In the genomic region with DNA sequence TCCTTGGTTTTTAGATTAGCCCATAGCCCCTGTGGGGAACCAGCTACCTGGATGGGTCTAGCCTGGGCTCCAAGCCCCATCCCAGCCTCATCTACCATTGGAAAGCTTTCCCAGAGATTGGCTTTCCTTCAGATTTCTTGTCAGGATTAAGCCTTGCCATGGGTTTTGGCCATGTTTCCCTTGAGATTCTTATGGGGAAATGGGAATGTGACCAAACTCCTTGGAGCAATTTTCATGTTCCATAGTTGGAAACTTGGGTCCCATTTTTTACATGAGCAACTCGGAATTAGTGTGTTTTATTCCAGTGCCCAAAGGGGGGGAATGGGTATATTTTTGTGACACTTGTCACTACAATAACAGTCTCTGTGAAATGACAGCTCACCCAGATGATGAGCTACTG, we compare ENCODE assay signal across 12 mouse cellular contexts.
DNase-seq lines count a peak whose midpoint lies in the region; ATAC-seq and TF ChIP-seq lines count a peak whose summit lies in the region.
"Had no signal": no experiment of that assay in that cellular context is flagged by ENCODE, and none has a peak within 500 bp of the region (broad histone marks: within the 10 kb centered on the region; RNA-seq: fewer than 3 reads in every experiment).

No protein-coding gene starts in this region.

- no peak for TF ChIP-seq POLR2A in brain, embryonic 14.5 days (IDR thresholded peaks at IDR 0.05; ENCODE audit: borderline replicate concordance, extremely low read depth, insufficient read depth, insufficient read length, poor library complexity, severe bottlenecking)

- H3K9me3 ChIP-seq in heart, embryonic 13.5 days, result no peaks in the 10 kb centered on the region
- H3K9me3 ChIP-seq in heart, embryonic 10.5 days, result no peaks in the 10 kb centered on the region
- H3K9me3 ChIP-seq in kidney, embryonic 15.5 days (replicated peaks), result no peaks in the 10 kb centered on the region
- no peaks in the 10 kb centered on the region for H3K9me3 ChIP-seq in forebrain, embryonic 16.5 days (ENCODE audit: control insufficient read depth, low read length)
- H3K9me3 ChIP-seq: midbrain, embryonic 12.5 days had no signal

- 80% methylated on average over 1 of the region's 1 CpGs for WGBS in heart, embryonic 13.5 days
- 83% methylated on average over 1 of the region's 1 CpGs for WGBS in heart, embryonic 10.5 days
- WGBS in kidney, embryonic 15.5 days, result 84% methylated on average over 1 of the region's 1 CpGs
- WGBS in forebrain, embryonic 16.5 days, result 43% methylated on average over 1 of the region's 1 CpGs

- no peak for TF ChIP-seq CTCF in brain, embryonic 14.5 days (IDR thresholded peaks at IDR 0.05; ENCODE audit: borderline replicate concordance, extremely low read depth, insufficient read depth, insufficient read length)

- no peak for DNase-seq in heart, embryonic 10.5 days (ENCODE audit: low spot score)
- no peak for DNase-seq in kidney, adult 8-10 months
- peak; percentile 64 for DNase-seq in brain, embryonic 14.5 days (ENCODE audit: low read depth)
- DNase-seq in kidney, postnatal 4 days, result no peak
- DNase-seq in thymus, postnatal 25 days, result no peak
- DNase-seq: thymus, postnatal 14 days had no signal

- H3K4me3 ChIP-seq in heart, embryonic 13.5 days, result no peak overlapping the region
- H3K4me3 ChIP-seq in heart, embryonic 10.5 days, result no peak overlapping the region
- no peak overlapping the region for H3K4me3 ChIP-seq in kidney, embryonic 15.5 days (replicated peaks)
- H3K4me3 ChIP-seq in forebrain, embryonic 16.5 days (replicated peaks; ENCODE audit: low read length), result no peak overlapping the region
- H3K4me3 ChIP-seq: erythroblast, embryonic 14.5 days; midbrain, embryonic 12.5 days had no signal

- no peak overlapping the region for H3K9ac ChIP-seq in heart, embryonic 13.5 days
- no peak overlapping the region for H3K9ac ChIP-seq in kidney, embryonic 15.5 days
- no peak overlapping the region for H3K9ac ChIP-seq in forebrain, embryonic 16.5 days (replicated peaks; ENCODE audit: low read depth, low read length)
- H3K9ac ChIP-seq: midbrain, embryonic 12.5 days had no signal

- peaks cover 4% of the 10 kb centered on the region; the same call in 1 of the 2 replicates for H3K36me3 ChIP-seq in heart, embryonic 13.5 days
- H3K36me3 ChIP-seq in heart, embryonic 10.5 days, result 0 out of 2 replicates have a peak, but pooled peaks cover 5% of the 10 kb centered on the region
- 0 out of 2 replicates have a peak, but pooled peaks cover 3% of the 10 kb centered on the region for H3K36me3 ChIP-seq in kidney, embryonic 15.5 days
- no peaks in the 10 kb centered on the region for H3K36me3 ChIP-seq in forebrain, embryonic 16.5 days (ENCODE audit: control insufficient read depth, insufficient read depth)

- peaks cover 47% of the 10 kb centered on the region for H3K4me1 ChIP-seq in heart, embryonic 13.5 days
- peaks cover 11% of the 10 kb centered on the region; the same call in 1 of the 2 replicates for H3K4me1 ChIP-seq in heart, embryonic 10.5 days
- peaks cover 20% of the 10 kb centered on the region; the same call in 1 of the 2 replicates for H3K4me1 ChIP-seq in kidney, embryonic 15.5 days
- peaks cover 35% of the 10 kb centered on the region for H3K4me1 ChIP-seq in forebrain, embryonic 16.5 days (replicated peaks; ENCODE audit: control insufficient read depth, insufficient read depth, low read length)

- H3K27me3 ChIP-seq in heart, embryonic 13.5 days (replicated peaks), result no peaks in the 10 kb centered on the region
- no peaks in the 10 kb centered on the region for H3K27me3 ChIP-seq in heart, embryonic 10.5 days (ENCODE audit: insufficient read depth, poor library complexity, severe bottlenecking)
- no peaks in the 10 kb centered on the region for H3K27me3 ChIP-seq in kidney, embryonic 15.5 days
- no peaks in the 10 kb centered on the region for H3K27me3 ChIP-seq in forebrain, embryonic 16.5 days (replicated peaks; ENCODE audit: control insufficient read depth, insufficient read depth, low read length)
- H3K27me3 ChIP-seq: midbrain, embryonic 12.5 days had no signal

- peak overlapping the region; percentile 79 for H3K27ac ChIP-seq in heart, embryonic 13.5 days (replicated peaks)
- H3K27ac ChIP-seq in heart, embryonic 10.5 days, result no peak overlapping the region
- peak overlapping the region; percentile 28; the same call in 1 of the 2 replicates for H3K27ac ChIP-seq in kidney, embryonic 15.5 days
- H3K27ac ChIP-seq in forebrain, embryonic 16.5 days (ENCODE audit: low read length), result peak overlapping the region; percentile 72
- H3K27ac ChIP-seq: midbrain, embryonic 12.5 days had no signal

- no peak overlapping the region for H3K4me2 ChIP-seq in heart, embryonic 13.5 days
- H3K4me2 ChIP-seq in kidney, embryonic 15.5 days, result no peak overlapping the region
- no peak overlapping the region for H3K4me2 ChIP-seq in forebrain, embryonic 16.5 days (ENCODE audit: low read length)
- H3K4me2 ChIP-seq: liver, embryonic 11.5 days; midbrain, embryonic 12.5 days had no signal

- ATAC-seq in heart, embryonic 13.5 days (ENCODE audit: extremely low read depth, insufficient number of reproducible peaks, low FRiP score, low TSS enrichment), result no peak
- ATAC-seq in kidney, embryonic 15.5 days (replicated peaks; ENCODE audit: low FRiP score), result no peak
- peak; percentile 18; the same call in 1 of the 2 replicates for ATAC-seq in forebrain, embryonic 16.5 days
